Comparison of ENCODE assay signal across 10 mouse cellular contexts in genomic region chr9:96740712-96741364, GRCm38 (mm10). TPM values are rescaled to one million over a fixed set of nuclear protein-coding genes. Genes with fewer than 3 reads are reported as not detected.
DNase-seq lines count a peak whose midpoint lies in the region; ATAC-seq and TF ChIP-seq lines count a peak whose summit lies in the region.
"Had no signal": no experiment of that assay in that cellular context is flagged by ENCODE, and none has a peak within 500 bp of the region (broad histone marks: within the 10 kb centered on the region; RNA-seq: fewer than 3 reads in every experiment).

No protein-coding gene starts in this region.

- H3K27me3 ChIP-seq in heart, embryonic 10.5 days (ENCODE audit: insufficient read depth, poor library complexity, severe bottlenecking), result no peaks in the 10 kb centered on the region
- H3K27me3 ChIP-seq in forebrain, postnatal 0 days (ENCODE audit: insufficient read depth, low read length), result no peaks in the 10 kb centered on the region
- H3K27me3 ChIP-seq in midbrain, embryonic 11.5 days (ENCODE audit: control insufficient read depth, insufficient read depth, low read length), result no peaks in the 10 kb centered on the region

- H3K4me3 ChIP-seq in heart, embryonic 10.5 days, result no peak overlapping the region
- H3K4me3 ChIP-seq in forebrain, postnatal 0 days (ENCODE audit: low read depth, low read length), result no peak overlapping the region
- H3K4me3 ChIP-seq in midbrain, embryonic 11.5 days (ENCODE audit: low read depth, low read length), result no peak overlapping the region

- no peak overlapping the region for H3K4me2 ChIP-seq in forebrain, postnatal 0 days (ENCODE audit: low read depth)
- H3K4me2 ChIP-seq in midbrain, embryonic 11.5 days, result no peak overlapping the region

- H3K27ac ChIP-seq in heart, embryonic 10.5 days, result peak overlapping the region; percentile 85
- H3K27ac ChIP-seq in forebrain, postnatal 0 days (ENCODE audit: low read depth, low read length), result peak overlapping the region; percentile 36
- H3K27ac ChIP-seq in midbrain, embryonic 11.5 days (ENCODE audit: low read depth, low read length), result no peak overlapping the region

- no peaks in the 10 kb centered on the region for H3K36me3 ChIP-seq in heart, embryonic 10.5 days
- no peaks in the 10 kb centered on the region for H3K36me3 ChIP-seq in forebrain, postnatal 0 days (ENCODE audit: insufficient read depth)
- no peaks in the 10 kb centered on the region for H3K36me3 ChIP-seq in midbrain, embryonic 11.5 days (ENCODE audit: control insufficient read depth, insufficient read depth, low read length)

- WGBS in heart, embryonic 10.5 days, result 63% methylated on average over 15 of the region's 15 CpGs
- 64% methylated on average over 15 of the region's 15 CpGs for WGBS in forebrain, postnatal 0 days
- WGBS in midbrain, embryonic 11.5 days, result 64% methylated on average over 15 of the region's 15 CpGs

- H3K4me1 ChIP-seq in heart, embryonic 10.5 days, result peaks cover 34% of the 10 kb centered on the region
- H3K4me1 ChIP-seq in forebrain, postnatal 0 days (ENCODE audit: insufficient read depth), result peaks cover 5% of the 10 kb centered on the region; the same call in 1 of the 2 replicates
- H3K4me1 ChIP-seq in midbrain, embryonic 11.5 days (ENCODE audit: control insufficient read depth, insufficient read depth, low read length), result peaks cover 6% of the 10 kb centered on the region

- no peak; the same call in 1 of the 2 replicates for ATAC-seq in forebrain, postnatal 0 days
- no peak for ATAC-seq in midbrain, embryonic 11.5 days (ENCODE audit: low FRiP score)
- no peak for ATAC-seq in megakaryocyte, adult 5-6 weeks (ENCODE audit: poor library complexity, severe bottlenecking)
- ATAC-seq: liver, postnatal 0 days had no signal

- DNase-seq in heart, embryonic 10.5 days (ENCODE audit: low spot score), result no peak
- DNase-seq in heart, adult 11 months, result no peak
- peak; percentile 52 for DNase-seq in CD4-positive, CD25-positive, alpha-beta regulatory T cell, adult 2 months (ENCODE audit: low read depth, low spot score)
- DNase-seq in forebrain, postnatal 0 days, result no peak
- DNase-seq in midbrain, embryonic 11.5 days (ENCODE audit: low spot score, missing footprints), result peak; percentile 88
- no peak for DNase-seq in urinary bladder, postnatal 4 days (ENCODE audit: low spot score in 2 of 2)
- no peak for DNase-seq in adrenal gland, postnatal 36 days
- DNase-seq: layer of hippocampus, postnatal 36 days; liver, postnatal 0 days had no signal

- no peaks in the 10 kb centered on the region for H3K9me3 ChIP-seq in heart, embryonic 10.5 days
- no peaks in the 10 kb centered on the region for H3K9me3 ChIP-seq in forebrain, postnatal 0 days (ENCODE audit: low read length)
- H3K9me3 ChIP-seq in midbrain, embryonic 11.5 days (ENCODE audit: control insufficient read depth, low read length), result no peaks in the 10 kb centered on the region

- no peak overlapping the region for H3K9ac ChIP-seq in forebrain, postnatal 0 days
- peak overlapping the region; percentile 29 for H3K9ac ChIP-seq in midbrain, embryonic 11.5 days (ENCODE audit: low read length)
- H3K9ac ChIP-seq: liver, postnatal 0 days had no signal

- TF ChIP-seq CTCF in forebrain, postnatal 0 days (IDR thresholded peaks at IDR 0.05; ENCODE audit: low read depth), result no peak

RNA-seq across cellular contexts. Expression of gene Zbtb38, which starts 11.8 kb away (rescaled TPM):
- 13.4 and 24.5 TPM in 2 replicates for polyA plus RNA-seq in heart, embryonic 10.5 days (2016; fragmentation: Nextera tagmentation; extraction: Ambion mirVana)
- total RNA-seq in forebrain, postnatal 0 days (2014; rRNA removed), result 57.6 and 68.3 TPM in 2 replicates
- polyA plus RNA-seq in forebrain, postnatal 0 days (2015; fragmentation: Nextera tagmentation; extraction: Ambion mirVana), result 31.8 and 44.2 TPM in 2 replicates
- polyA plus RNA-seq in midbrain, embryonic 11.5 days (2014; fragmentation: Nextera tagmentation; extraction: Ambion mirVana), result 11.3 and 11.9 TPM in 2 replicates
- 13.6 and 18.9 TPM in 2 replicates for total RNA-seq in megakaryocyte, adult 5-6 weeks (2015)
- 18.7 and 19.8 TPM in 2 replicates for total RNA-seq in megakaryocyte, adult 5-6 weeks (2017)
- 10 to 100 TPM; 56.1 to 75.8 TPM for total RNA-seq in adrenal gland, postnatal 36 days (2021)

Comparison
In these comparisons a context has a peak if more than half of its experiments do, and no peak if none do; other contexts are left out.
1. DNase-seq: peak in CD4-positive, CD25-positive, alpha-beta regulatory T cell, adult 2 months (single experiment) and midbrain, embryonic 11.5 days (single experiment); none in heart, embryonic 10.5 days (single experiment), heart, adult 11 months (single experiment), forebrain, postnatal 0 days (single experiment), urinary bladder, postnatal 4 days (0 of 2) and adrenal gland, postnatal 36 days (0 of 2).